Mouse (Mus musculus) lung, postnatal 0 days (tissue): ENCODE measurements around the gene Ofd1. TPM values are rescaled to one million over a fixed set of nuclear protein-coding genes. Genes with fewer than 3 reads are reported as not detected.

ENCODE experiments used
- ATAC-seq: fragments of 200-750 bp; cut with Nextera tagmentation; 2 replicates; pipeline ENCODE4 v1.8.0; 2017; ENCODE audit warnings: moderate library complexity
- DNase-seq: peaks from one replicate; pipeline ENCODE4 v3.0.0-alpha.2; 2016; ENCODE audit warnings: low spot score
- H3K27ac ChIP-seq: fragments of 300-500 bp; sonication (generic); 2 replicates; pipeline ENCODE4 v1.5.1; 2014; ENCODE audit warnings: antibody characterized with exemption, mild to moderate bottlenecking, low read length, mixed read lengths
- H3K27me3 ChIP-seq: fragments of 300-500 bp; sonication (generic); replicated peaks from 2 replicates; pipeline ENCODE4 v1.6.1; 2014; ENCODE audit warnings: low read length, mixed read lengths; ENCODE audit not compliant: insufficient read depth
- H3K36me3 ChIP-seq: fragments of 300-500 bp; sonication (generic); 2 replicates; pipeline ENCODE4 v1.6.1; 2014; ENCODE audit warnings: low read length, mixed read lengths; ENCODE audit not compliant: insufficient read depth
- H3K4me1 ChIP-seq: fragments of 300-500 bp; sonication (generic); 2 replicates; pipeline ENCODE4 v1.6.1; 2014; ENCODE audit warnings: antibody characterized with exemption, low read depth, low read length, mixed read lengths; ENCODE audit not compliant: insufficient read depth
- H3K4me2 ChIP-seq: fragments of 300-500 bp; sonication (generic); replicated peaks from 2 replicates; pipeline ENCODE4 v1.6.1; 2014; ENCODE audit warnings: low read depth, mild to moderate bottlenecking, low read length, moderate library complexity, mixed read lengths
- H3K4me3 ChIP-seq: fragments of 300-500 bp; sonication (generic); 2 replicates; pipeline ENCODE4 v1.5.1; 2014; ENCODE audit warnings: low read depth, low read length
- H3K9ac ChIP-seq: fragments of 300-500 bp; sonication (generic); replicated peaks from 2 replicates; pipeline ENCODE4 v1.6.1; 2014; ENCODE audit warnings: low read depth, mild to moderate bottlenecking
- H3K9me3 ChIP-seq: fragments of 300-500 bp; sonication (generic); 2 replicates; pipeline ENCODE4 v1.6.1; 2016; ENCODE audit warnings: low read length, mixed read lengths
- CTCF ChIP-seq: IDR thresholded peaks from 2 replicates; pipeline ENCODE4 v1.5.1; 2016; ENCODE audit warnings: antibody characterized with exemption, mild to moderate bottlenecking
- EP300 ChIP-seq: IDR thresholded peaks from 2 replicates; pipeline ENCODE4 v1.6.1; 2016; ENCODE audit warnings: antibody characterized with exemption, mild to moderate bottlenecking, control low read depth
- WGBS: fragments of 180-500 bp; shearing (Covaris S2); extraction: QIAGEN DNeasy Blood & Tissue Kit; methylation state at CpG from one replicate; pipeline ENCODE4 v1.1.7; 2014; 5-methylcytosine and 5-hydroxymethylcytosine counted together
- polyA plus RNA-seq: library from polyadenylated mRNA; unstranded; fragments of >200 nt; fragmentation: Nextera tagmentation; extraction: Ambion mirVana; gene quantifications from 2 replicates; pipeline ENCODE4 v1.2.1, GENCODE M21; 2015

Gene Ofd1
- polyA plus RNA-seq, 1 experiment from 2014 or later: 6.1 TPM

- no peak for TF ChIP-seq CTCF
- no peak for TF ChIP-seq EP300
- 69% methylated on average over 1 of the region's 1 CpGs for WGBS
- ATAC-seq (no peak), DNase-seq (no peak)
- Histone ChIP-seq H3K4me2 (no peak overlapping the region), H3K27me3 (no peaks in the 10 kb centered on the region), H3K4me1 (no peaks in the 10 kb centered on the region), H3K27ac (no peak overlapping the region), H3K9me3 (no peaks in the 10 kb centered on the region), H3K9ac (no peak overlapping the region), H3K36me3 (no peaks in the 10 kb centered on the region), H3K4me3 (no peak overlapping the region)
Measured at GRCm38 (mm10) chrX:166354913-166355312, 85.6 kb downstream of the Ofd1 start.

- Histone ChIP-seq H3K4me2 (no peak overlapping the region), H3K36me3 (no peaks in the 10 kb centered on the region), H3K27me3 (no peaks in the 10 kb centered on the region), H3K4me1 (no peaks in the 10 kb centered on the region), H3K9me3 (no peaks in the 10 kb centered on the region), H3K4me3 (no peak overlapping the region), H3K9ac (no peak overlapping the region), H3K27ac (no peak overlapping the region)
- ATAC-seq (no peak), DNase-seq (no peak)
- no peak for TF ChIP-seq EP300
- TF ChIP-seq CTCF: no peak
- 74% methylated on average over 2 of the region's 2 CpGs for WGBS
Measured at GRCm38 (mm10) chrX:166353412-166353811, 87.1 kb downstream of the Ofd1 start.

- Histone ChIP-seq H3K4me3 (no peak overlapping the region), H3K4me1 (no peaks in the 10 kb centered on the region), H3K9me3 (no peaks in the 10 kb centered on the region), H3K4me2 (no peak overlapping the region), H3K9ac (no peak overlapping the region), H3K36me3 (no peaks in the 10 kb centered on the region), H3K27ac (no peak overlapping the region), H3K27me3 (no peaks in the 10 kb centered on the region)
- 14% methylated on average over 6 of the region's 6 CpGs for WGBS
- ATAC-seq (peak; percentile 63; the same call in 1 of the 2 replicates), DNase-seq (peak; percentile 60)
- TF ChIP-seq EP300: no peak
- TF ChIP-seq CTCF: peak; percentile 78
Measured at GRCm38 (mm10) chrX:166351790-166352189, 88.7 kb downstream of the Ofd1 start.

- Histone ChIP-seq H3K4me3 (no peak overlapping the region), H3K36me3 (no peaks in the 10 kb centered on the region), H3K27ac (no peak overlapping the region), H3K4me1 (no peaks in the 10 kb centered on the region), H3K4me2 (no peak overlapping the region), H3K27me3 (no peaks in the 10 kb centered on the region), H3K9me3 (no peaks in the 10 kb centered on the region), H3K9ac (no peak overlapping the region)
- ATAC-seq (no peak), DNase-seq (no peak)
- WGBS: 80% methylated on average over 4 of the region's 4 CpGs
- TF ChIP-seq CTCF (no peak), EP300 (no peak)
Measured at GRCm38 (mm10) chrX:166348634-166349033, 91.9 kb downstream of the Ofd1 start.

GRCm38 (mm10) chrX:166348086-166348485 lies 92.4 kb downstream of the Ofd1 start:
- Histone ChIP-seq H3K27ac (no peak overlapping the region), H3K4me2 (no peak overlapping the region), H3K9me3 (no peaks in the 10 kb centered on the region), H3K9ac (no peak overlapping the region), H3K27me3 (no peaks in the 10 kb centered on the region), H3K4me3 (no peak overlapping the region), H3K36me3 (no peaks in the 10 kb centered on the region), H3K4me1 (no peaks in the 10 kb centered on the region)
- 80% methylated on average over 6 of the region's 6 CpGs for WGBS
- no peak for DNase-seq
- TF ChIP-seq CTCF (no peak), EP300 (no peak)
- no peak for ATAC-seq

GRCm38 (mm10) chrX:166344228-166345015 lies 96.1 kb downstream of the Ofd1 start:
- no peak for ATAC-seq
- Histone ChIP-seq H3K27ac (no peak overlapping the region), H3K27me3 (no peaks in the 10 kb centered on the region), H3K4me2 (0 out of 2 replicates have a peak overlapping the region, but pooled peaks have one; percentile 5), H3K9me3 (no peaks in the 10 kb centered on the region), H3K36me3 (no peaks in the 10 kb centered on the region), H3K4me3 (no peak overlapping the region), H3K4me1 (no peaks in the 10 kb centered on the region), H3K9ac (no peak overlapping the region)
- DNase-seq: peak; percentile 9
- WGBS: 33% methylated on average over 10 of the region's 10 CpGs
- no peak for TF ChIP-seq CTCF
- TF ChIP-seq EP300: no peak
